Mouse (Mus musculus) liver, adult 2 months (tissue): ENCODE data around the gene Crocc. TPM values are rescaled to one million over a fixed set of nuclear protein-coding genes. Genes with fewer than 3 reads are reported as not detected.

ENCODE experiments used
- DNase-seq: peaks from one replicate; pipeline ENCODE4 v3.0.0-alpha.2; 2011; ENCODE audit warnings: low read depth, low spot score; ENCODE audit errors: extremely low read depth
- H3K27ac ChIP-seq: fragments of 200-500 bp; replicated peaks from 2 replicates; pipeline ENCODE4 v1.5.1; 2012; ENCODE audit warnings: low read depth, mild to moderate bottlenecking, control low read depth, inconsistent platforms, low read length; ENCODE audit not compliant: insufficient read depth
- H3K27me3 ChIP-seq: fragments of 200-500 bp; 2 replicates; pipeline ENCODE4 v1.6.1; 2012; ENCODE audit warnings: mild to moderate bottlenecking, moderate library complexity, low read length, inconsistent platforms; ENCODE audit not compliant: control insufficient read depth, insufficient read depth
- H3K36me3 ChIP-seq: fragments of 200-500 bp; 2 replicates; pipeline ENCODE4 v1.6.1; 2012; ENCODE audit warnings: low read length, inconsistent platforms; ENCODE audit not compliant: control insufficient read depth, insufficient read depth
- H3K4me1 ChIP-seq: fragments of 200-500 bp; 2 replicates; pipeline ENCODE4 v1.6.1; 2011; ENCODE audit warnings: low read length; ENCODE audit not compliant: control insufficient read depth, insufficient read depth
- H3K4me3 ChIP-seq: fragments of 200-500 bp; 2 replicates; pipeline ENCODE4 v1.5.1; 2011; ENCODE audit warnings: low read depth, mild to moderate bottlenecking, control low read depth, low read length, moderate library complexity; ENCODE audit not compliant: insufficient read depth
- H3K79me2 ChIP-seq: fragments of 200-500 bp; 2 replicates; pipeline ENCODE4 v1.6.1; 2012; ENCODE audit warnings: inconsistent platforms, mild to moderate bottlenecking, low read length, moderate library complexity; ENCODE audit not compliant: control insufficient read depth, insufficient read depth
- H3K9ac ChIP-seq: fragments of 200-500 bp; 2 replicates; pipeline ENCODE4 v1.6.1; 2012; ENCODE audit warnings: low read depth, mild to moderate bottlenecking, control low read depth, inconsistent platforms, low read length
- CTCF ChIP-seq: fragments of 200-500 bp; IDR thresholded peaks from 2 replicates; pipeline ENCODE4 v1.5.1; 2011; ENCODE audit warnings: low read depth, low read length, control low read depth
- POLR2A ChIP-seq: fragments of 200-500 bp; IDR thresholded peaks from 2 replicates; pipeline ENCODE4 v1.6.1; 2011; ENCODE audit warnings: low read length, control low read depth; ENCODE audit not compliant: insufficient read depth; ENCODE audit errors: extremely low read depth
- WGBS: fragments of 180-500 bp; shearing (Covaris S2); methylation state at CpG from one replicate; pipeline ENCODE4 v1.1.7; 2018; 5-methylcytosine and 5-hydroxymethylcytosine counted together
- polyA plus RNA-seq: library from polyadenylated mRNA; depleted of rRNA; stranded (reverse); fragments of >200 nt; gene quantifications from 2 replicates; pipeline ENCODE4 v1.2.3, GENCODE M21; 2012
- total RNA-seq: library from RNA; depleted of rRNA; stranded (reverse); fragments of >200 nt; gene quantifications from 2 replicates; pipeline ENCODE4 v1.2.3, GENCODE M21; 2014

The Crocc gene
- total and polyA plus RNA-seq, 2 experiments, result 0.74 to 1.7 TPM

DNA sequence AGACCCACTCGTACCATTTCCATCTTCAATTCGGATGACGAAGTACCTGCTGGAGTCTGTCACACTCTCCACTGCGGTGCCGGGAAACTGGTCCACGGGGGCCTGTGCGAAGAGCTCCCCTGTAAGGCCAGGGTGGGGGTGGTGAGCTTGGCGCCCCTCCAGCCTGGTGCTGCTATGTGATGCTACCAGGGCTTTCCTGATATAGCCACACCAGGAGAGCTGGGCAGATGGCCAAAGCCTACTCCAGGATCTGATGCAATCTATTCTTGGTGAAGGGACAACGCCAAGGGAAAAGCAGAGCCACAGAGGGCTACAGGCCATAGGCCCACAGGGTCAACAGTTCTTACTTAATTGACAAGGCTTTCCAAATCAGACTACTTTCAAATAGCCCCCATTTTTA, 13.3 kb upstream of the Crocc start:
- Histone ChIP-seq H3K27me3 (no peaks in the 10 kb centered on the region), H3K79me2 (peaks cover 16% of the 10 kb centered on the region), H3K36me3 (peaks cover 2% of the 10 kb centered on the region; the same call in 1 of the 2 replicates), H3K9ac (no peak overlapping the region), H3K4me1 (peaks cover 9% of the 10 kb centered on the region), H3K27ac (no peak overlapping the region), H3K4me3 (no peak overlapping the region)
- WGBS, result 50% methylated on average over 9 of the region's 9 CpGs
- DNase-seq, result peak; percentile 71
- TF ChIP-seq POLR2A (no peak), CTCF (no peak)

DNA sequence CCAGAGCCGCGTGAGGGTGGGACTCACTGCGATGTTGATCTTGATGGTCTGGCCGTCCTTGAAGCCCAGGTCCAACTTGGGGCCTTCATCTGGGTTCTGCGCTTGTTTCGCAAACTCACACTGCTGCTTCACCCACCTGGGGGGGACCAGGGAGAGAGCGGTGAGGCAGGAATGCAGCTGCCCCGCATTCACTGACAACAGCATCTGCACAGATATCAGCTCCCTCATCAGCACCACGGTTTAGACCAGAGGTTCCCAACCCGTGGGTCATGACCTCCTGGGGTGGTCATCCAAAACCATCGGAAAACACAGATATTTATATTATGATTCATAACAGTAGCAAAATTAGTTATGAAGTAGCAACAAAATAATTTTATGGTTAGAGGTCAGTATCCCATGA, 12.2 kb upstream of the Crocc start:
- H3K4me1 ChIP-seq, result peaks cover 8% of the 10 kb centered on the region

DNA sequence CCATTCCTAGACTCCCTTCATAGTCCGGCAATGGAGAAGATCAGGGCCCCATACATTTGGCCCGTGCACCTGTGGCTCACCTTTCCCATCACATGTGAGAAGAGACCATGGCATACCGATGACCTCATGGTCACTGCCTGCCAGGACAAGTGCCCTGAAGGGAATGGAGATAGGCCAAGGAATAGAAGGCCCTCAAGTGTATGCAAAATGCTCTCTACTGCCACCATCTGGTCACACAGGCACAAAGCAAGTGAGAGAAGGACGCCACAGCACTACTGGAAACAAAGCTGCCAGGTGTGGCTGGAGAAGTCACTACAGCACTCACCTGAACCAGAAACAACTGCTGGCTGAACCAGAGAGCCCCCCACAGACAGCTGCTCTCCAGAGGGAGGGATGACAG, 9.4 kb upstream of the Crocc start:
- 54% methylated on average over 4 of the region's 4 CpGs for WGBS
- Histone ChIP-seq H3K4me3 (no peak overlapping the region), H3K9ac (no peak overlapping the region), H3K79me2 (no peaks in the 10 kb centered on the region), H3K27ac (no peak overlapping the region), H3K4me1 (peaks cover 3% of the 10 kb centered on the region; the same call in 1 of the 2 replicates), H3K27me3 (no peaks in the 10 kb centered on the region), H3K36me3 (peaks cover 7% of the 10 kb centered on the region; the same call in 1 of the 2 replicates)
- peak; percentile 27 for DNase-seq
- TF ChIP-seq CTCF (peak; percentile 71), POLR2A (no peak)

More for the DNA sequence above, 12.2 kb upstream of the Crocc start:
- H3K27me3 ChIP-seq, result no peaks in the 10 kb centered on the region
- TF ChIP-seq POLR2A (no peak), CTCF (no peak)
- no peak overlapping the region for H3K4me3 ChIP-seq
- H3K36me3 ChIP-seq, result peaks cover 7% of the 10 kb centered on the region; the same call in 1 of the 2 replicates
- no peak overlapping the region for H3K9ac ChIP-seq
- DNase-seq, result no peak
- peaks cover 10% of the 10 kb centered on the region for H3K79me2 ChIP-seq
- no peak overlapping the region for H3K27ac ChIP-seq
- 87% methylated on average over 11 of the region's 11 CpGs for WGBS

DNA sequence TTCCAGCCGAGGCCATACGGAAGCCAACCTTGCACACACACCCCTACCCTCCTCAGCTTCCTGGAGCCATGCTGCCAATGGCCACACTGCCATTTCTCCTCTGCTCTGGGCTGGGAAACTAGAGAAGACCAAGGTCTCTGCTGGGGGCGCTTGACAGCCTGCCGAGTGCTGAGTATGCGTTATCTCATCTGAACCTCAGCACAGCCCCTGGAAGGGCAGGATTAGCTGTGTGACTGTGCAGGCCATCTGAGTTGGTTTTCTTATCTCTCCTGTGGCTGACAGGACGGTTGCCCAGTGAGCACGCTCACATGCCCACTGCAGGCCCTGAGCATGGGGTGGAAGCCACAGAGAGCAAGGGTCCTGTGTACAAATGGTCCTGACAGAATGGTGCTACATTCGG, 8.3 kb upstream of the Crocc start:
- H3K4me3 ChIP-seq, result no peak overlapping the region
- no peaks in the 10 kb centered on the region; the same call in 1 of the 2 replicates for H3K4me1 ChIP-seq
- H3K27ac ChIP-seq, result no peak overlapping the region
- H3K36me3 ChIP-seq, result peaks cover 7% of the 10 kb centered on the region; the same call in 1 of the 2 replicates
- WGBS, result 92% methylated on average over 8 of the region's 8 CpGs
- no peak for DNase-seq
- TF ChIP-seq POLR2A (no peak), CTCF (no peak)
- no peaks in the 10 kb centered on the region for H3K79me2 ChIP-seq
- no peak overlapping the region for H3K9ac ChIP-seq
- no peaks in the 10 kb centered on the region for H3K27me3 ChIP-seq

DNA sequence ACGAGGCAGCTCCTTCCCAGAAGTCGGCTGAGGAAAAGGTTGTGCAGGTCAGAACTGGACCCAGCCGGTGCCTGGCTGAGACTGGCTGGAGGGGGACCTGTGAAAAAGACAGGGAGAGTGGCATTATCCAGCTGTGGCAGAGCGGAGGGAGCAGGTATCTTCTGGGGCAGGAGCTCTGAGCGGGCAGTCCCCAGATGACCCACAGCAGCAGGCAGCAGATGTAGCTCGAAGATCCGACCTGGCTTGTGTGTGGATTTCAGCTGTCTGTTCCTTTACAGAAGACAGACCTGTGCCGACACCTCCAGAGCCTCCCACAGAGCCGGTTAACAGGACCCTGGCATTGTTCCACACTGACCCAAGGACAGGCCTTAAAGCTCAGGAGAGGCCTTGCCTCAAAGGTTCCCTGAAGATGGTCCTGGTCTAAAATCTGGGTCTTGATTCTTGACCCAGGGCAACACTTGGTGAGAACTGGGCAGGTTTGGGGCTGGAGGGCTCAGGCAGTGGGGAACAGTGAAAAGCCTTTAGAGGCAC, 7.2 kb upstream of the Crocc start:
- Histone ChIP-seq H3K9ac (no peak overlapping the region), H3K27ac (no peak overlapping the region), H3K4me1 (no peaks in the 10 kb centered on the region; the same call in 1 of the 2 replicates), H3K27me3 (no peaks in the 10 kb centered on the region), H3K79me2 (no peaks in the 10 kb centered on the region), H3K4me3 (no peak overlapping the region), H3K36me3 (peaks cover 7% of the 10 kb centered on the region; the same call in 1 of the 2 replicates)
- no peak for DNase-seq
- no peak for TF ChIP-seq CTCF
- TF ChIP-seq POLR2A, result no peak
- 68% methylated on average over 9 of the region's 9 CpGs for WGBS
